Comparison of ENCODE assay signal across 9 mouse cellular contexts in genomic region chr6:118984181-118984901, GRCm38 (mm10).
DNase-seq lines count a peak whose midpoint lies in the region; ATAC-seq and TF ChIP-seq lines count a peak whose summit lies in the region.
"Had no signal": no experiment of that assay in that cellular context is flagged by ENCODE, and none has a peak within 500 bp of the region (broad histone marks: within the 10 kb centered on the region; RNA-seq: fewer than 3 reads in every experiment).

No protein-coding gene starts in this region.

- H3K27ac ChIP-seq in forebrain, embryonic 16.5 days (ENCODE audit: low read length), result 0 out of 2 replicates have a peak overlapping the region, but pooled peaks have one; percentile 22
- no peak overlapping the region for H3K27ac ChIP-seq in hindbrain, embryonic 16.5 days (ENCODE audit: low read depth, low read length)
- H3K27ac ChIP-seq: liver, embryonic 15.5 days had no signal

- H3K4me1 ChIP-seq in forebrain, embryonic 16.5 days (replicated peaks; ENCODE audit: control insufficient read depth, insufficient read depth, low read length), result peaks cover 25% of the 10 kb centered on the region
- H3K4me1 ChIP-seq in hindbrain, embryonic 16.5 days (ENCODE audit: control insufficient read depth, insufficient read depth, low read depth, low read length), result 0 out of 2 replicates have a peak, but pooled peaks cover 3% of the 10 kb centered on the region

- H3K9me3 ChIP-seq in forebrain, embryonic 16.5 days (ENCODE audit: control insufficient read depth, low read length), result no peaks in the 10 kb centered on the region
- H3K9me3 ChIP-seq in hindbrain, embryonic 16.5 days (ENCODE audit: control insufficient read depth, low read length), result no peaks in the 10 kb centered on the region
- H3K9me3 ChIP-seq: liver, embryonic 15.5 days had no signal

- H3K4me3 ChIP-seq in forebrain, embryonic 16.5 days (replicated peaks; ENCODE audit: low read length), result no peak overlapping the region
- no peak overlapping the region for H3K4me3 ChIP-seq in myocyte
- no peak overlapping the region for H3K4me3 ChIP-seq in hindbrain, embryonic 16.5 days (ENCODE audit: low read length)
- H3K4me3 ChIP-seq: liver, embryonic 15.5 days had no signal

- no peak overlapping the region for H3K9ac ChIP-seq in forebrain, embryonic 16.5 days (replicated peaks; ENCODE audit: low read depth, low read length)
- no peak overlapping the region for H3K9ac ChIP-seq in hindbrain, embryonic 16.5 days (ENCODE audit: low read depth, low read length)
- H3K9ac ChIP-seq: liver, embryonic 15.5 days had no signal

- H3K27me3 ChIP-seq in forebrain, embryonic 16.5 days (replicated peaks; ENCODE audit: control insufficient read depth, insufficient read depth, low read length), result no peaks in the 10 kb centered on the region
- H3K27me3 ChIP-seq in myocyte (ENCODE audit: control insufficient read depth, insufficient read depth, insufficient read length), result peaks cover 4% of the 10 kb centered on the region
- no peaks in the 10 kb centered on the region for H3K27me3 ChIP-seq in hindbrain, embryonic 16.5 days (replicated peaks; ENCODE audit: control insufficient read depth, insufficient read depth, low read length)

- no peak overlapping the region for H3K4me2 ChIP-seq in forebrain, embryonic 16.5 days (ENCODE audit: low read length)
- no peak overlapping the region for H3K4me2 ChIP-seq in myocyte (ENCODE audit: low read depth)
- H3K4me2 ChIP-seq in hindbrain, embryonic 16.5 days (ENCODE audit: low read length), result no peak overlapping the region
- H3K4me2 ChIP-seq: liver, embryonic 15.5 days had no signal

- H3ac ChIP-seq in myocyte (ENCODE audit: control insufficient read depth, insufficient read length), result no peak overlapping the region

- intact Hi-C loops in heart, postnatal 36 days (cut with DNase I), result no loop called here

- no peak for TF ChIP-seq POLR2A in myocyte (IDR thresholded peaks at IDR 0.05; ENCODE audit: insufficient read length, low read depth)

- H3K36me3 ChIP-seq in forebrain, embryonic 16.5 days (ENCODE audit: control insufficient read depth, insufficient read depth), result no peaks in the 10 kb centered on the region
- H3K36me3 ChIP-seq in myocyte (ENCODE audit: control insufficient read depth, insufficient read depth), result no peaks in the 10 kb centered on the region
- H3K36me3 ChIP-seq in hindbrain, embryonic 16.5 days (ENCODE audit: control insufficient read depth, insufficient read depth, low read length), result no peaks in the 10 kb centered on the region
- H3K36me3 ChIP-seq: liver, embryonic 15.5 days had no signal

- no peak for ATAC-seq in forebrain, embryonic 16.5 days
- ATAC-seq in hindbrain, embryonic 16.5 days, result no peak

- 44% methylated on average over 11 of the region's 11 CpGs for WGBS in forebrain, embryonic 16.5 days
- WGBS in hindbrain, embryonic 16.5 days, result 67% methylated on average over 11 of the region's 11 CpGs

- H3K79me2 ChIP-seq in myocyte (ENCODE audit: control insufficient read depth, insufficient read depth), result no peaks in the 10 kb centered on the region

- peak; percentile 19 for DNase-seq in heart, adult 8-10 months (ENCODE audit: low spot score)
- no peak for DNase-seq in heart, postnatal 36 days
- peak; percentile 39 for DNase-seq in adrenal gland, postnatal 25 days
- no peak for DNase-seq in layer of hippocampus, postnatal 25 days (ENCODE audit: extremely low spot score in 1 of 2, low spot score in 1 of 2)
- DNase-seq in urinary bladder, adult 18-20 months (ENCODE audit: low spot score in 2 of 2), result no peak

TF ChIP-seq in myocyte, 11 proteins besides CTCF, POLR2A, EP300 and RAD21:
- TF ChIP-seq CEBPB (IDR thresholded peaks at IDR 0.05; ENCODE audit: insufficient read depth, poor library complexity, severe bottlenecking), result peak; percentile 70
- TF ChIP-seq MYOD1 (IDR thresholded peaks at IDR 0.05; ENCODE audit: control insufficient read depth in 1 of 3, insufficient read length in 2 of 3, low read depth in 2 of 3), result no peak
- no peak for TF ChIP-seq REST (IDR thresholded peaks at IDR 0.05; ENCODE audit: insufficient read depth, insufficient read length)

Comparison
In these comparisons a context has a peak if more than half of its experiments do, and no peak if none do; other contexts are left out.
1. DNase-seq: peak in heart, adult 8-10 months (single experiment) and adrenal gland, postnatal 25 days (single experiment); none in heart, postnatal 36 days (0 of 2), layer of hippocampus, postnatal 25 days (0 of 2) and urinary bladder, adult 18-20 months (0 of 2).